In genomic region chr1:162931880-162932279, GRCm38 (mm10) we compare ENCODE assay signal across 26 mouse cellular contexts. TPM values are rescaled to one million over a fixed set of nuclear protein-coding genes. Genes with fewer than 3 reads are reported as not detected.
DNase-seq lines count a peak whose midpoint lies in the region; ATAC-seq and TF ChIP-seq lines count a peak whose summit lies in the region.
"Had no signal": no experiment of that assay in that cellular context is flagged by ENCODE, and none has a peak within 500 bp of the region (broad histone marks: within the 10 kb centered on the region; RNA-seq: fewer than 3 reads in every experiment).

No protein-coding gene starts in this region.

- H3K9ac ChIP-seq in kidney, embryonic 16.5 days (replicated peaks; ENCODE audit: low read length), result no peak overlapping the region
- H3K9ac ChIP-seq: heart, embryonic 12.5 days; liver, embryonic 12.5 days had no signal

- WGBS in kidney, embryonic 16.5 days, result 81% methylated on average over 5 of the region's 5 CpGs

- H3K4me1 ChIP-seq in kidney, embryonic 16.5 days (ENCODE audit: insufficient read depth, low read length), result no peaks in the 10 kb centered on the region
- peaks cover 7% of the 10 kb centered on the region for H3K4me1 ChIP-seq in brown adipose tissue, adult 24 weeks (ENCODE audit: control insufficient read depth, insufficient read depth, insufficient read length, low read length)
- H3K4me1 ChIP-seq: forebrain, embryonic 10.5 days; heart, embryonic 12.5 days; liver, embryonic 12.5 days had no signal

- H3K9me3 ChIP-seq in kidney, embryonic 16.5 days (ENCODE audit: low read length), result no peaks in the 10 kb centered on the region
- H3K9me3 ChIP-seq: forebrain, embryonic 10.5 days; G1E; heart, embryonic 12.5 days; liver, embryonic 12.5 days had no signal

- H3K27ac ChIP-seq in gastrocnemius, adult 2 months, result peak overlapping the region; percentile 82
- peak overlapping the region; percentile 48; the same call in 1 of the 2 replicates for H3K27ac ChIP-seq in kidney, embryonic 16.5 days (ENCODE audit: low read length)
- H3K27ac ChIP-seq in brown adipose tissue, adult 24 weeks (replicated peaks; ENCODE audit: low read depth, low read length), result peak overlapping the region; percentile 69
- H3K27ac ChIP-seq: forebrain, embryonic 10.5 days; liver, embryonic 12.5 days had no signal

- H3K4me2 ChIP-seq in kidney, embryonic 16.5 days (replicated peaks; ENCODE audit: low read depth, low read length), result no peak overlapping the region
- H3K4me2 ChIP-seq: heart, embryonic 12.5 days; liver, embryonic 12.5 days had no signal

- no peaks in the 10 kb centered on the region for H3K27me3 ChIP-seq in kidney, embryonic 16.5 days (ENCODE audit: insufficient read depth, low read length)
- H3K27me3 ChIP-seq: heart, embryonic 12.5 days; liver, embryonic 12.5 days had no signal

- no peak for ATAC-seq in kidney, embryonic 16.5 days (ENCODE audit: low FRiP score, low TSS enrichment)
- no peak for ATAC-seq in erythroid progenitor cell, adult 5-6 weeks (replicated peaks; ENCODE audit: low FRiP score, poor library complexity, severe bottlenecking)
- ATAC-seq: CD4-positive, CD25-positive, alpha-beta regulatory T cell, adult 4 months; liver, embryonic 12.5 days had no signal

- H3K4me3 ChIP-seq in gastrocnemius, adult 2 months, result no peak overlapping the region
- no peak overlapping the region for H3K4me3 ChIP-seq in kidney, embryonic 16.5 days (ENCODE audit: low read length)
- no peak overlapping the region for H3K4me3 ChIP-seq in brown adipose tissue, adult 24 weeks (ENCODE audit: insufficient read depth, low read depth, low read length)
- H3K4me3 ChIP-seq: forebrain, embryonic 10.5 days; heart, embryonic 12.5 days; liver, embryonic 12.5 days had no signal

- H3K36me3 ChIP-seq in kidney, embryonic 16.5 days (ENCODE audit: insufficient read depth, low read length), result no peaks in the 10 kb centered on the region
- H3K36me3 ChIP-seq: forebrain, embryonic 10.5 days; G1E; heart, embryonic 12.5 days; liver, embryonic 12.5 days had no signal

- intact Hi-C loops in gastrocnemius, adult 2 months (cut with DNase I), result no loop called here

- no peak for TF ChIP-seq CTCF in gastrocnemius, adult 2 months (IDR thresholded peaks at IDR 0.05)

- DNase-seq in gastrocnemius, adult 2 months, result no peak
- no peak for DNase-seq in gastrocnemius, postnatal 10 days
- DNase-seq in kidney, postnatal 14 days, result no peak
- peak; percentile 58 for DNase-seq in lung, postnatal 36 days
- DNase-seq in adrenal gland, adult 18-20 months (ENCODE audit: low spot score in 2 of 2), result no peak
- DNase-seq: cerebellum, adult 9-10 months; layer of hippocampus, postnatal 36 days; midbrain, embryonic 14.5 days; right cerebral cortex, postnatal 4 days had no signal

RNA-seq across cellular contexts. Expression of gene Fmo6, which starts 5.4 kb away (rescaled TPM):
- not detected for total RNA-seq in gastrocnemius, adult 2 months (2021)
- total RNA-seq in gastrocnemius, postnatal 10 days (2021), result under 1 TPM in 1 of 2 experiments, not detected in 1; 0.31 TPM
- polyA plus RNA-seq in kidney, embryonic 16.5 days (2015; fragmentation: Nextera tagmentation; extraction: Ambion mirVana), result 0.20 and 0.21 TPM in 2 replicates
- not detected in 2 replicates for polyA plus RNA-seq in brown adipose tissue, adult 24 weeks (2012; ENCODE audit: insufficient read depth, insufficient read length, missing spikeins)
- total RNA-seq in adrenal gland, adult 18-20 months (2021), result not detected
- total RNA-seq in erythroid progenitor cell, adult 5-6 weeks (2015; ENCODE audit: low replicate concordance), result not detected in 2 replicates
- not detected in 2 replicates for total RNA-seq in erythroid progenitor cell, adult 5-6 weeks (2017; ENCODE audit: low replicate concordance)
- total RNA-seq: adrenal gland, postnatal 4 days; gastrocnemius, adult 8-10 months; layer of hippocampus, postnatal 36 days; left cerebral cortex, postnatal 36 days; megakaryocyte, adult 5-6 weeks; neutrophil, adult 5-6 weeks had no signal
- polyA plus RNA-seq: CD4-positive, CD25-positive, alpha-beta regulatory T cell, adult 4 months; forebrain, embryonic 10.5 days; G1E; heart, embryonic 12.5 days; hindbrain, embryonic 11.5 days; large intestine, adult 2 months; liver, embryonic 12.5 days; midbrain, embryonic 14.5 days; thymus, postnatal 0 days had no signal

RNA-seq across cellular contexts. Expression of gene Fmo2, which starts 33.4 kb away (rescaled TPM):
- total RNA-seq in gastrocnemius, adult 2 months (2021), result 10 to 100 TPM; 16.3 to 17.7 TPM
- total RNA-seq in gastrocnemius, postnatal 10 days (2021), result 1 to 10 TPM; 2.4 to 5.1 TPM
- 6.5 and 9.3 TPM in 2 replicates for polyA plus RNA-seq in kidney, embryonic 16.5 days (2015; fragmentation: Nextera tagmentation; extraction: Ambion mirVana)
- polyA plus RNA-seq in brown adipose tissue, adult 24 weeks (2012; ENCODE audit: insufficient read depth, insufficient read length, missing spikeins), result 9.7 and 11.8 TPM in 2 replicates
- total RNA-seq in adrenal gland, adult 18-20 months (2021), result 10 to 100 TPM; 63.6 to 67.0 TPM
- 2.2 TPM in 1 of 2 replicates, not detected in the other for total RNA-seq in erythroid progenitor cell, adult 5-6 weeks (2015; ENCODE audit: low replicate concordance)
- total RNA-seq in erythroid progenitor cell, adult 5-6 weeks (2017; ENCODE audit: low replicate concordance), result 0.68 TPM in 1 of 2 replicates, not detected in the other
- total RNA-seq: megakaryocyte, adult 5-6 weeks had no signal
- polyA plus RNA-seq: CD4-positive, CD25-positive, alpha-beta regulatory T cell, adult 4 months; forebrain, embryonic 10.5 days; midbrain, embryonic 14.5 days had no signal

RNA-seq across cellular contexts. Expression of gene Fmo3, which starts 52.4 kb away (rescaled TPM):
- total RNA-seq in gastrocnemius, adult 2 months (2021), result not detected
- not detected for total RNA-seq in gastrocnemius, postnatal 10 days (2021)
- polyA plus RNA-seq in kidney, embryonic 16.5 days (2015; fragmentation: Nextera tagmentation; extraction: Ambion mirVana), result not detected in 2 replicates
- not detected in 2 replicates for polyA plus RNA-seq in brown adipose tissue, adult 24 weeks (2012; ENCODE audit: insufficient read depth, insufficient read length, missing spikeins)
- not detected for total RNA-seq in adrenal gland, adult 18-20 months (2021)
- total RNA-seq in erythroid progenitor cell, adult 5-6 weeks (2015; ENCODE audit: low replicate concordance), result not detected in 2 replicates
- total RNA-seq in erythroid progenitor cell, adult 5-6 weeks (2017; ENCODE audit: low replicate concordance), result not detected in 2 replicates
- total RNA-seq: G1E; gastrocnemius, adult 8-10 months; layer of hippocampus, postnatal 36 days; left cerebral cortex, postnatal 36 days; megakaryocyte, adult 5-6 weeks; neutrophil, adult 5-6 weeks had no signal
- polyA plus RNA-seq: CD4-positive, CD25-positive, alpha-beta regulatory T cell, adult 4 months; embryonic facial prominence, embryonic 14.5 days; forebrain, embryonic 10.5 days; G1E; heart, embryonic 12.5 days; hindbrain, embryonic 11.5 days; large intestine, adult 2 months; liver, embryonic 12.5 days; midbrain, embryonic 14.5 days had no signal
